Mouse (Mus musculus) adrenal gland, adult 2 months (tissue): ENCODE measurements around the gene Gm4836. TPM values are rescaled to one million over a fixed set of nuclear protein-coding genes. Genes with fewer than 3 reads are reported as not detected.
"Not testable (repeated sequence)": the region's sequence is repeated elsewhere in the genome, so short reads cannot be mapped to it uniquely, and the experiment has no call there.

Experiments used
- DNase-seq: peaks from one replicate; pipeline ENCODE4 v3.0.0; 2021
- long read RNA-seq: library from polyadenylated mRNA; stranded (forward); transcript quantifications from one replicate; pipeline ENCODE4 v2.0.0, GENCODE M21; 2021
- polyA plus RNA-seq: library from polyadenylated mRNA; depleted of rRNA; stranded (reverse); fragments of >200 nt; gene quantifications from 2 replicates; pipeline ENCODE4 v1.2.3, GENCODE M21; 2012; rRNA removed
- total RNA-seq, 2 experiments: library from RNA; stranded (reverse); gene quantifications; 2 replicates each; pipeline ENCODE4 v1.2.3; 2021

Gene Gm4836
- total RNA-seq (not detected), polyA plus RNA-seq (not detected in 2 replicates)
- long read RNA-seq, result 0 reads

- DNase-seq, result not testable (repeated sequence)
Observed at GRCm38 (mm10) chrX:28293532-28293931, at the start of gene Gm4836. TSS of gene Gm4836 (minus strand) at chrX:28293632.
